Mouse (Mus musculus) heart, embryonic 11.5 days (tissue): ENCODE results near the gene Nrip3. TPM values are rescaled to one million over a fixed set of nuclear protein-coding genes. Genes with fewer than 3 reads are reported as not detected.

ENCODE experiments used
- ATAC-seq: fragments of 200-750 bp; cut with Nextera tagmentation; replicated peaks from 2 replicates; pipeline ENCODE4 v1.8.0; 2017; ENCODE audit warnings: moderate library complexity; ENCODE audit not compliant: insufficient number of reproducible peaks, low FRiP score, low TSS enrichment
- H3K27ac ChIP-seq: fragments of 300-500 bp; sonication (generic); 2 replicates; pipeline ENCODE4 v1.5.1; 2014; ENCODE audit warnings: mild to moderate bottlenecking, low read depth, low read length
- H3K27me3 ChIP-seq: fragments of 300-500 bp; sonication (generic); 2 replicates; pipeline ENCODE4 v1.6.1; 2014; ENCODE audit warnings: mild to moderate bottlenecking, low read length, mixed read lengths; ENCODE audit not compliant: control insufficient read depth, insufficient read depth
- H3K36me3 ChIP-seq: fragments of 300-500 bp; sonication (generic); 2 replicates; pipeline ENCODE4 v1.6.1; 2014; ENCODE audit warnings: mild to moderate bottlenecking, low read length, moderate library complexity, mixed read lengths; ENCODE audit not compliant: control insufficient read depth, insufficient read depth
- H3K4me1 ChIP-seq: fragments of 300-500 bp; sonication (generic); 2 replicates; pipeline ENCODE4 v1.6.1; 2014; ENCODE audit warnings: low read length; ENCODE audit not compliant: control insufficient read depth, insufficient read depth
- H3K4me2 ChIP-seq: fragments of 300-500 bp; sonication (generic); 2 replicates; pipeline ENCODE4 v1.6.1; 2014; ENCODE audit warnings: mild to moderate bottlenecking, moderate library complexity
- H3K4me3 ChIP-seq: fragments of 300-500 bp; sonication (generic); 2 replicates; pipeline ENCODE4 v1.5.1; 2014; ENCODE audit warnings: low read depth, low read length
- H3K9ac ChIP-seq: fragments of 300-500 bp; sonication (generic); 2 replicates; pipeline ENCODE4 v1.6.1; 2014; ENCODE audit warnings: mild to moderate bottlenecking, low read depth, low read length, moderate library complexity
- H3K9me3 ChIP-seq: fragments of 300-500 bp; sonication (generic); replicated peaks from 2 replicates; pipeline ENCODE4 v1.6.1; 2016; ENCODE audit warnings: low read length; ENCODE audit not compliant: control insufficient read depth
- WGBS: fragments of 180-500 bp; shearing (Covaris S2); extraction: QIAGEN DNeasy Blood & Tissue Kit; methylation state at CpG from one replicate; pipeline ENCODE4 v1.1.7; 2014; ENCODE audit not compliant: insufficient replicate concordance; 5-methylcytosine and 5-hydroxymethylcytosine counted together
- polyA plus RNA-seq: library from polyadenylated mRNA; unstranded; fragments of >200 nt; fragmentation: Nextera tagmentation; extraction: Ambion mirVana; gene quantifications from 2 replicates; pipeline ENCODE4 v1.2.1, GENCODE M21; 2014

Nrip3 gene
- polyA plus RNA-seq, 1 experiment from 2014 or later = 0.62 TPM

DNA sequence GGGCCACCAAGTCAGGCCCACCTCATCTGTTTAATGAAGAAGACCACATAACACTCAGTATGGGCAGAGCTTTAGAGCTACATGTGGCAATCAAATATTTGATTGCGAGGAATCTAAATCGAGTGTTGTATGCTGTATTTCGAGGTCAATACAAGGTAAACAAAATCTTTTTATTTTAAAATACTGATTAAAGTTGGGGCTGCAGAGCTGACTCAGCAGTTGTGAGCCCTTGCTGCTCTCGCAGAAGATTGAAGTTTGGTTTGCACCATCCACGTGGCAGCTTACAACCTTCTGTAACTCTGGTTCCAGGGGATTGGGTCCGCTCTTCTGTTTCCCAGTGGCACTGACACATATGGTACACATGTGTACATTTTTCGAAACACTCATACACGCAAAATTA lies 27.8 kb downstream of the Nrip3 start:
- no peaks in the 10 kb centered on the region for H3K9me3 ChIP-seq
- H3K27ac ChIP-seq = no peak overlapping the region
- no peak for ATAC-seq
- no peaks in the 10 kb centered on the region; the same call in 1 of the 2 replicates for H3K36me3 ChIP-seq
- no peaks in the 10 kb centered on the region for H3K27me3 ChIP-seq
- no peak overlapping the region for H3K9ac ChIP-seq
- H3K4me1 ChIP-seq = 0 out of 2 replicates have a peak, but pooled peaks cover 6% of the 10 kb centered on the region
- H3K4me3 ChIP-seq = no peak overlapping the region
- no peak overlapping the region for H3K4me2 ChIP-seq
- 83% methylated on average over 8 of the region's 8 CpGs for WGBS

DNA sequence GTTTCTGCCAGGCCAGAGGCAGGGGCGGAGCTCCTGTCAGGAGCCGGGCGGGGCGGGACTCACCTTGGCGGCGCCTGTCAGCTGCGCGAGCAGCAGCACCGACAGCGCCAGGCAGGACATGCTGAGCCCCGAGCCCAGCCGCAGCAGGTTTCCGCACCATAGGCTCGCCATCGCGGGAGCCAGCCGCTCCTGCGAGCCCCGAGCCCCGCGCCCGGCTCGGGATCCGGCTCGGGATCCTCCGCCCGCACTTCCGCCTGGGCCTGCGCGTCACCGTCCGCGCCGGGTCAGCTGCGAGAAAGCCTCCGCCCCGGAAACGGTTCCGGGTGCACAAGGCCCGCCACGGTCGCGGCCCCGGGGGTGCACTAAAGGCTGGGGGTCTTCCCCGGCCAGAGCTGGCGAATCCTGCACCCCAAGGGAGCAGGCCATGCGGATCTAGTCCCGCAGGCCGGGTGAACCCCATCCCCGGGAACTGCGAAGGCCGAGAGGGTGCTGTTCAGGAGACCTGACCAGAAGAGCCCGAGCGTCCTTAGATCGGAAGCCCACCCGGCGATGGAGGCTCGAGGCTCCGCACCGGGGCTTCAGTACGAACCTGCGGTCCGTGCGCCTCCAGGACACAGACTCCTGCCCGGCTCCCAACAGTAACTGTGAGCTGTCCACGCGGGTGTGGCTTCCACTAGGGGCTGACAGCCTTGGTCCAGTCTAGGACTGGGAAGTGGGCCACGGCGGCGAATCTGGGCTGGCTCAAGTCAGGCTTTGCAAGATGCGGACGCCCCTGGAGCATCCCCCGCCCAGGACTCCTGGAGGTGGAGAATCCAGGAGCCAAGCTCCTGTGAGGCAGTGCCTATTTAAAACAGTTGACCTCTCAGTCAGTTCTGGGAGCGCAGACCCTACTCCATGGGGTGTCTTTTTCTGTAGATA lies 29.6 kb downstream of the Nrip3 start, which contains the start of gene Tmem9b:
TSS of gene Tmem9b (minus strand) at position 868 of the 918 bp plus-strand sequence.
- Histone ChIP-seq H3K4me3 (peak within 1 kb of the TSS; percentile 82), H3K4me1 (0 out of 2 replicates have a peak, but pooled peaks cover 6% of the 10 kb centered on the region), H3K4me2 (peak within 1 kb of the TSS; percentile 87), H3K36me3 (no peaks in the 10 kb centered on the region; the same call in 1 of the 2 replicates), H3K9me3 (no peaks in the 10 kb centered on the region), H3K27ac (peak within 1 kb of the TSS; percentile 70), H3K9ac (peak within 1 kb of the TSS; percentile 90), H3K27me3 (no peaks in the 10 kb centered on the region)
- 0% methylated on average over 73 of the region's 74 CpGs for WGBS
- ATAC-seq = peak; percentile 85

DNA sequence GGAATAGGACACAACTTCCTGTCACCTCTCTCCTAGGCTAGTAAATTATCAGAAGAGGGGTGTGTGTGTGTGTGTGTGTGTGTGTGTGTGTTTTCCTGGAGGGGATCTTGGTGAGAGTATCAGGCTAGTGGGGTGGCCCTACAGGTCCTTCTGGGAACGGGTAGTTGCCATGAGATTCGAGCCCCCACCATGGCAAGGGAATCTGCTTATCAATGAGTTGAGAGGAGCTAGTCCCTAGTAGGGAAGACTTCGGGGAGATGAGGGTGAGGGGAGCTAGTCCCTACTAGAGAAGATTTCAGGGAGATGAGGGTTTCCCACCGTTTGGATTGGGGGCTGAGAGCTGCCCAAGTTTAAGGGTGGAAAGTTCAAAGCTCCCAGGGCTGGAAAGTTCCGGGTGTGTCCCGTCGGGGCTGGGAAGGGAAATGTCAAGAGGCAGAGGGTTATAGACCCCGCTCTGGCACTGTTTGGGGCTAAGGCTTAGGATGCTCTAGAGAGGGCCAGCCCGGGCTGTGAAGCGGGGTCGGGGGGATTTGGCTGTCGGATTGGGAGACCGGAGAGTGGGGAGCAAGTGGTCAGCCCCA lies 30.3 kb downstream of the Nrip3 start:
- 3% methylated on average over 13 of the region's 13 CpGs for WGBS
- Histone ChIP-seq H3K27ac (peak overlapping the region; percentile 70), H3K4me1 (0 out of 2 replicates have a peak, but pooled peaks cover 6% of the 10 kb centered on the region), H3K4me2 (peak overlapping the region; percentile 87), H3K4me3 (peak overlapping the region; percentile 82), H3K9me3 (no peaks in the 10 kb centered on the region), H3K27me3 (no peaks in the 10 kb centered on the region), H3K9ac (peak overlapping the region; percentile 90), H3K36me3 (no peaks in the 10 kb centered on the region; the same call in 1 of the 2 replicates)
- no peak for ATAC-seq

DNA sequence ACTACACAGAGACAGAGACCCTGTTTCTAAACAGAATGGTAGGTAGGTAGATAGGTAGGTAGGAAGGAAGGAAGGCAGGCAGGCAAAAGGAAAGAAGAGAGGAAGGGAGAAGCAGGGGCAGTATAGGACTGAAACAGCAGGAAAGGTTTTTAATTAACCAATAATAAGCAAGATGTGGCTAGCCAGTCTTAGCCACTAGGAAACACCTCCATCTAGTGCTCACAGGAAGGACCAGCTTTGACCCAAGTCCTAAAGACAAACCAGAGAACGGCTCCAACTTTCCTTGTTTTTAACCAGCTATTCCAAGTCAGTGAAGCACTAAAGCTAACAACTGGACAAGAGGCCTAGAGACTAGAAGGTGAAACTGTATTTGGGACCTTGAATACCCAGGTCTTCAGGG lies 34.1 kb downstream of the Nrip3 start:
- H3K36me3 ChIP-seq = peaks cover 7% of the 10 kb centered on the region
- no peak overlapping the region for H3K4me3 ChIP-seq
- ATAC-seq = no peak
- H3K27me3 ChIP-seq = no peaks in the 10 kb centered on the region
- H3K4me2 ChIP-seq = no peak overlapping the region
- no peaks in the 10 kb centered on the region for H3K9me3 ChIP-seq
- H3K9ac ChIP-seq = no peak overlapping the region
- H3K4me1 ChIP-seq = 0 out of 2 replicates have a peak, but pooled peaks cover 5% of the 10 kb centered on the region
- H3K27ac ChIP-seq = no peak overlapping the region
- 50% methylated on average over 1 of the region's 1 CpGs for WGBS

DNA sequence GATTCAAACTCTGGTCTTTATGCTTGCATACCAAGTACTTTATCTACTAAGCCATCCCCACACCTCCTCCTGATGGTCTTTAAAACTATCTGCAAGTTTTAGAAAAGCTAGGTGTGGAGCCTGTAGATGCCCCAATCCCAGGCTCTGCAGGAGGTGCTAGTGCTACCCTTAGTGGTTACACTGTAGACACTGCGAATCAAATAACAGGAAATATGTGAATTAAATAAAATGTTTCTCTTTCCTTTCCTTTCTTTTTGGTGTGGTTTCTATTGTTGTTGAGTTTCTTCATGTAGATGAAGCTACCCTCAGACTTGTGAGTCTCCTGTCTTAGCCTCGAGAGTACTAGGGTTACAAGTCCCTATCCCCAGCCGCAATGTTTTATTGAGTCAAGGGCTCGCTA lies 40.1 kb downstream of the Nrip3 start:
- Histone ChIP-seq H3K4me2 (no peak overlapping the region), H3K36me3 (peaks cover 7% of the 10 kb centered on the region), H3K4me1 (no peaks in the 10 kb centered on the region), H3K9me3 (no peaks in the 10 kb centered on the region), H3K9ac (no peak overlapping the region), H3K4me3 (no peak overlapping the region), H3K27ac (no peak overlapping the region), H3K27me3 (no peaks in the 10 kb centered on the region)
- ATAC-seq = no peak
- 90% methylated on average over 4 of the region's 4 CpGs for WGBS

DNA sequence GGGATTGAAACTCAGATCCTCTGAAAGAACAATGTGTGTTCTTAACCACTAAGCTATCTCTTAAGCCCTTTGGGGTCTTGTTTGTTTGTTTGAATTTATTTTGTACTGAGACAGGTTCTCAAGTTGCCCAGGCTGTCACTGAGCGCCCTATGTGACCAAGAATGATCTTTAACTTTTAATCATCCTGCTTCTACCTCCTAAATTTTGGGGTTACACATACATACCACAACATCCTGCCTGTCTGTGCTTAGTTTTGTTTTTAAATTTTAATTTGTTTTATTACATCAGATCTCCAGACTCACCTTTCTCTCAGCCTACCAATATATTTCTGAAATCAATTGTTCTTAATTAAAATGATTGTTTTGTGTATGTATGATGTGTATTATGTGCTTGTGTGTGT lies 40.8 kb downstream of the Nrip3 start:
- no peak overlapping the region for H3K9ac ChIP-seq
- H3K9me3 ChIP-seq = no peaks in the 10 kb centered on the region
- 91% methylated on average over 1 of the region's 1 CpGs for WGBS
- no peaks in the 10 kb centered on the region for H3K27me3 ChIP-seq
- no peaks in the 10 kb centered on the region for H3K4me1 ChIP-seq
- no peak overlapping the region for H3K27ac ChIP-seq
- no peak overlapping the region for H3K4me2 ChIP-seq
- H3K36me3 ChIP-seq = peaks cover 7% of the 10 kb centered on the region
- no peak overlapping the region for H3K4me3 ChIP-seq
- no peak for ATAC-seq

DNA sequence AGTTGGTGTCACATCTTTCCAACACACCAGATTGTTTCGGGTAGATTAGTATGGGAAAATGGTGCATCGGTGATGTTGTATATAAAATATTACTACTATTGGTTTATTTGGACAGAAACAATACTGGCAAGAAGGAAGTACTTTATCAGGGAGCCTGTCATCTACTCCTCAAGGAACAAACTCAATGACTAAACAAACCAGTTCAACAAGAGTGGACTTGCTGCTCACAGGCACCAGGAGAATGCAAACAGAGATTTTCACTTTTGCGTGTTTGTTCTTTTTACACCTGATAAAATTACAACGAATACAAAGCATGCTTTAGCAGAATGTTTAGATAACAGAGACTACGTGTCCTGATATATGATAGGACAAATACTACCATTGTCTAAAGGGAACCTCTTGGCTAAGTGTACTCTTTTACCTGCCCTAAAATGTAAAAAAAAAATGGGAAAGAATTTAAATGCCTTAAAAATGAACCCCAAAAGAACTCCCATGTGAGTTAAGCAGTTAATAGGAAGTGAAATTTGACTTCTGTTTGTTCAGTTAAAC lies 41.9 kb downstream of the Nrip3 start:
- Histone ChIP-seq H3K4me1 (no peaks in the 10 kb centered on the region), H3K36me3 (peaks cover 3% of the 10 kb centered on the region), H3K9me3 (no peaks in the 10 kb centered on the region), H3K4me2 (no peak overlapping the region), H3K27ac (no peak overlapping the region), H3K4me3 (no peak overlapping the region), H3K9ac (no peak overlapping the region), H3K27me3 (no peaks in the 10 kb centered on the region)
- ATAC-seq = no peak
- 72% methylated on average over 5 of the region's 5 CpGs for WGBS

DNA sequence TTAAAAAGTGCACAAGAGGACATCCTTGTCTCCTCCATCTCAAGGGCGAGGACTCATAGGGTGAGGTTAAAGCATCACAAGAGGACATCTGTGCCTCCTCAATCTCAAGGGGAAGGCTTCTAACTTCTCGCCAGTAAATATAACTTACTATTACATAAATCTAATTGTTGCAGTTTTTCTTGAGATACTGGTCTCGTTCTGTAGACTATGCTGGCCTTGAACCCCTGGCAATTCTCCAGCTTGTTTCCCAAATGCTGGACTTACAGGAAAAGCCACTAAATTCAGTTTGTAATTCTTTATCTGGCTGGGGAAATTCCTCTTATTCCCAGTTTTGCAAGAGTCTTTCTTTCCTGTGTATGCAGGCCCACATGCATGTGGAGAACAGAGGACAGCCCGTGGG lies 47.0 kb downstream of the Nrip3 start:
- H3K27ac ChIP-seq = no peak overlapping the region
- H3K36me3 ChIP-seq = no peaks in the 10 kb centered on the region
- H3K4me2 ChIP-seq = no peak overlapping the region
- no peaks in the 10 kb centered on the region for H3K27me3 ChIP-seq
- no peak overlapping the region for H3K9ac ChIP-seq
- no peak overlapping the region for H3K4me3 ChIP-seq
- no peaks in the 10 kb centered on the region for H3K9me3 ChIP-seq
- ATAC-seq = no peak
- WGBS = 81% methylated on average over 4 of the region's 4 CpGs
- H3K4me1 ChIP-seq = no peaks in the 10 kb centered on the region
